Comparison of ENCODE assay signal across 13 mouse cellular contexts in the genomic region with DNA sequence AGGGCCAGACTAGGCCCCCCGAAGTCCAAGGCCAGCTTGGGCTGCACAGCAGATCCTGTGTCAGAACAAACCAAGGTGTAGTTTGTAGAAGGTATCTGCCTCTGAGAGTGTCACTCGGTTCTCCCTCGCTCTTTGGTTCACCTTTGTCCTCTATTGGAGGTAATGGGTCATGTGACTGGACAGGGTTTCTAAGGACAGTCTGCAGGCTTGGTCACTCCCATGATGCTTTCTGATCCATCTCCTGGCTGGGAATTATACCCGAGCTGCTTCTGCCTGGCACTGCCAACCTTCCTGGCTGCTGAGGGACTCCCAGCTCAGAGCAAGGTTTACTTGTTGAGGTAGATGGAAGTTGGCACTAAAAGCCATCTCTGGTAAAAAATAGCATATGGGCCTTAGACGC. TPM values are rescaled to one million over a fixed set of nuclear protein-coding genes. Genes with fewer than 3 reads are reported as not detected.
DNase-seq lines count a peak whose midpoint lies in the region; ATAC-seq and TF ChIP-seq lines count a peak whose summit lies in the region.
"Had no signal": no experiment of that assay in that cellular context is flagged by ENCODE, and none has a peak within 500 bp of the region (broad histone marks: within the 10 kb centered on the region; RNA-seq: fewer than 3 reads in every experiment).

No protein-coding gene starts in this region.

- 73% methylated on average over 5 of the region's 5 CpGs for WGBS in liver, embryonic 13.5 days (ENCODE audit: insufficient replicate concordance)
- WGBS in intestine, postnatal 0 days, result 48% methylated on average over 5 of the region's 5 CpGs

- peak; percentile 43; the same call in 1 of the 2 replicates for ATAC-seq in liver, embryonic 13.5 days (ENCODE audit: low read depth)
- peak; percentile 74 for ATAC-seq in intestine, postnatal 0 days
- ATAC-seq: forebrain, postnatal 0 days had no signal

- peak; percentile 30 to 48 for DNase-seq in cerebellum, postnatal 25 days
- DNase-seq in cerebellum, adult 11-12 months, result no peak
- no peak for DNase-seq in liver, embryonic 13.5 days
- DNase-seq in liver, result no peak
- DNase-seq in yolk sac, embryonic 10.5 days (ENCODE audit: low spot score), result peak; percentile 67
- DNase-seq in urinary bladder, postnatal 25 days (ENCODE audit: low spot score), result no peak
- no peak for DNase-seq in left cerebral cortex, postnatal 36 days (ENCODE audit: low spot score in 2 of 2)
- DNase-seq: adrenal gland, postnatal 36 days; cerebellum, adult 9-10 months; forebrain, postnatal 0 days; spleen, adult 18-20 months had no signal

- peaks cover 35% of the 10 kb centered on the region for H3K4me1 ChIP-seq in liver, embryonic 13.5 days (replicated peaks)
- H3K4me1 ChIP-seq in intestine, postnatal 0 days (replicated peaks; ENCODE audit: control insufficient read depth, insufficient read depth, low read length), result 0 out of 2 replicates have a peak, but pooled peaks cover 5% of the 10 kb centered on the region

- H3K9me3 ChIP-seq in liver, embryonic 13.5 days (replicated peaks), result no peaks in the 10 kb centered on the region
- no peaks in the 10 kb centered on the region for H3K9me3 ChIP-seq in intestine, postnatal 0 days (ENCODE audit: control insufficient read depth)

- TF ChIP-seq CTCF in intestine, postnatal 0 days (IDR thresholded peaks at IDR 0.05; ENCODE audit: low read depth), result no peak

- no peak overlapping the region for H3K27ac ChIP-seq in liver, embryonic 13.5 days
- H3K27ac ChIP-seq in intestine, postnatal 0 days (ENCODE audit: low read depth, low read length), result 0 out of 2 replicates have a peak overlapping the region, but pooled peaks have one; percentile 28
- H3K27ac ChIP-seq: liver, embryonic 14.5 days had no signal

- H3K36me3 ChIP-seq in liver, embryonic 13.5 days, result peaks cover 20% of the 10 kb centered on the region
- peaks cover 8% of the 10 kb centered on the region; the same call in 1 of the 2 replicates for H3K36me3 ChIP-seq in intestine, postnatal 0 days (ENCODE audit: control insufficient read depth, insufficient read depth)

- H3K4me2 ChIP-seq in liver, embryonic 13.5 days, result no peak overlapping the region
- H3K4me2 ChIP-seq in intestine, postnatal 0 days (replicated peaks; ENCODE audit: low read depth), result peak overlapping the region; percentile 14

- intact Hi-C loops in left cerebral cortex, postnatal 36 days (cut with DNase I), result no loop called here

- no peak overlapping the region for H3K9ac ChIP-seq in liver, embryonic 13.5 days
- H3K9ac ChIP-seq in intestine, postnatal 0 days (ENCODE audit: low read depth, low read length), result no peak overlapping the region
- H3K9ac ChIP-seq: forebrain, postnatal 0 days; liver, embryonic 14.5 days had no signal

- H3K4me3 ChIP-seq in liver, embryonic 13.5 days (replicated peaks), result no peak overlapping the region
- H3K4me3 ChIP-seq in intestine, postnatal 0 days (ENCODE audit: low read depth, low read length), result no peak overlapping the region

- H3K27me3 ChIP-seq in liver, embryonic 13.5 days, result no peaks in the 10 kb centered on the region
- H3K27me3 ChIP-seq in intestine, postnatal 0 days (replicated peaks; ENCODE audit: control insufficient read depth, insufficient read depth, low read length), result no peaks in the 10 kb centered on the region

RNA-seq across cellular contexts. Expression of a gene that starts 12.2 kb away (rescaled TPM):
- 1.2 and 1.4 TPM in 2 replicates for polyA plus RNA-seq in liver, embryonic 13.5 days (2015; fragmentation: Nextera tagmentation; extraction: Ambion mirVana)
- 0.86 and 0.98 TPM in 2 replicates for polyA plus RNA-seq in intestine, postnatal 0 days (2015; fragmentation: Nextera tagmentation; extraction: Ambion mirVana)
- 1 to 10 TPM; 5.5 to 5.9 TPM for total RNA-seq in left cerebral cortex, postnatal 36 days (2021)

RNA-seq across cellular contexts. Expression of a gene that starts 33.0 kb away (rescaled TPM):
- polyA plus RNA-seq in liver, embryonic 13.5 days (2015; fragmentation: Nextera tagmentation; extraction: Ambion mirVana), result 8.8 and 12.9 TPM in 2 replicates
- 13.2 and 14.8 TPM in 2 replicates for polyA plus RNA-seq in intestine, postnatal 0 days (2015; fragmentation: Nextera tagmentation; extraction: Ambion mirVana)
- total RNA-seq in left cerebral cortex, postnatal 36 days (2021), result 10 to 100 TPM in 1 of 2 experiments, not detected in 1; 12.2 TPM

RNA-seq across cellular contexts. Expression of a gene that starts 49.9 kb away (rescaled TPM):
- 40.1 and 51.7 TPM in 2 replicates for polyA plus RNA-seq in liver, embryonic 13.5 days (2015; fragmentation: Nextera tagmentation; extraction: Ambion mirVana)
- 54.7 and 57.3 TPM in 2 replicates for polyA plus RNA-seq in intestine, postnatal 0 days (2015; fragmentation: Nextera tagmentation; extraction: Ambion mirVana)
- 10 to 100 TPM; 38.7 to 39.9 TPM for total RNA-seq in left cerebral cortex, postnatal 36 days (2021)

Comparison
In these comparisons a context has a peak if more than half of its experiments do, and no peak if none do; other contexts are left out.
1. DNase-seq: peak in cerebellum, postnatal 25 days (2 of 2) and yolk sac, embryonic 10.5 days (single experiment); none in cerebellum, adult 11-12 months (single experiment), liver, embryonic 13.5 days (single experiment), liver (single experiment), urinary bladder, postnatal 25 days (single experiment) and left cerebral cortex, postnatal 36 days (0 of 2).